Mouse (Mus musculus): ENCODE results near the gene Tmem132c.

Gene Tmem132c

GRCm38 (mm10) chr5:127484813-127485486 lies 243.3 kb downstream of the Tmem132c start:
- in situ Hi-C loops (cut with MboI, MseI) = no loop called here

DNA sequence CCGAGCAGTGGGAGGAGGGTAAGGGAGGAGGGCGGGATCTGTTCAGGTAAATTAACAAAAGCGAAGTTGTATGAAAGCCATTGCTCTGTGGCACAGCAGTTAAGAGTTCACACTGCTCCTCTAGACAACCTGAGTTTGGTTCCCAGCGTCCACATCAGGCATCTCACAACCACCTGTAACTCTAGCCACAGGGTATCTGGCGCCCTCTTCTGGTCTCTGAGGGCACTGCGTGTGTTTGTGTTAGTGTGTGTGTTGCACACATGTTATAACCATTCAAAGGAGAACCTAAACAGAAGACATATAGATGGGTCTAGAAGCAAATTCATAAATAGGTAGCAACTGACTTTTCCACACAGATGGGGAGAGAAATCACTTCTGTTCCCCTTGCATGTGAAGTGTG lies 245.6 kb downstream of the Tmem132c start:
- in situ Hi-C loops (cut with MboI, MseI) = no loop called here

DNA sequence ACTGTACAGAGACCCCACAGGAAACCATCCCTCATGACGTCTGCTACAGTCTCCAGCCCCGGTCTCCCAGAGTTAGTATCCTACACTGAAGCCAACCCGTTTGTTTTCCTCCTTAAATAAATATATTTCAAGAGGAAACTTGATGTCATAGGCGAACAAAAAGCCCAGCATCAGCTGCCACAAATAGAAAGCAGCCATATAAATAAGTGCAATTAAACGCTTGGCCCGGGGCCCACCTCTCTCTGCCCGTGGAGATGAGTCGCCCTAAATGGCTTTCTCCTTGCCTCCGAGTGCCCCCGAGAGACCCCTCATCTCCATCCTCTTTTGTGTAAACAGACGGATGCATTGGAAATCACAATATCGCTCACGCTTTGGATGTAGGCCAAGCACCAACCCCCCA lies 247.1 kb downstream of the Tmem132c start:
- in situ Hi-C loops (cut with MboI, MseI) = no loop called here

- in situ Hi-C loops (cut with MboI, MseI) = no loop called here
Observed at GRCm38 (mm10) chr5:127491724-127492123, 250.1 kb downstream of the Tmem132c start.

GRCm38 (mm10) chr5:127496895-127497294 lies 255.3 kb downstream of the Tmem132c start:
- in situ Hi-C loops (cut with MboI, MseI) = no loop called here

- in situ Hi-C loops (cut with MboI, MseI) = no loop called here
Observed at GRCm38 (mm10) chr5:127499151-127499827, 257.7 kb downstream of the Tmem132c start.

GRCm38 (mm10) chr5:127502838-127503237 lies 261.2 kb downstream of the Tmem132c start:
- in situ Hi-C loops (cut with MboI, MseI) = no loop called here

DNA sequence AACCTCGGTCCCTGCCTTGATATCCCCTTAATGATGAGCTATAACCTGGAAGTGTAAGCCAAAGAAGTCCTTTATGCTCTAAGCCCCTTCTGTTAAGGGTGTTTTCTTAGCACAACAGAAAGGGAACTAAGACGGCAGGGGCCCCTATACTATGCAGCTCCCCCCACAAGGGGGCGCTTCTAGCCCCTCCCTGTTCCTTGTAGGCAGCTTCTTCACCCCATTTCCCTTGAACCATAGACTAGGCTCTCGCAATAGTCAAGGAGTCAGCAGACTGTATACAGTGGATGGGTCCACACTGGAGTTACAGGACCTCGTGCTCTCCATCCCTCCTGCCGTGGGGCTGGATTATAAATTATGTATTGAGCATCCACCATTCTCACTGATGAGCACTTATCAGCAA lies 264.1 kb downstream of the Tmem132c start:
- in situ Hi-C loops (cut with MboI, MseI) = no loop called here

GRCm38 (mm10) chr5:127511653-127512052 lies 270.0 kb downstream of the Tmem132c start:
- in situ Hi-C loops (cut with MboI, MseI) = no loop called here

DNA sequence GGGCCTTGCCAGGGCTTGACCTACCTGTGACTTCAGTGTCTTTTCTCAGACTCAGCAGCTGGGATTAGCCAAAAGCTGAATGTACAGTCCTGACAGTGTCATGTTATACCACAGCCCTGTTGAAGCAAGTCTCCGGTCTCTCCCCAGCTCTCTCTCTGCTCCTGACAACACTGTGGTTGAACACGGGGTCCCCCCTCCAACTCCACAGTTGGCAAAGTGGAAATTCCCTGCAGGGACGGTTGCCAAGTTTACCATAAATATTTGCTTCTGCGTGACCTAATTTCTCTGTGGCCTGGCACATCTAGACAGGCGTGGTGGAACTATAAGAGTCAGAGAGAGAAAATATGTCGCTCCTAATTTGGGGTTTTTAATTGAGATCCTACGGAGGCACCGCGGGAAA lies 274.4 kb downstream of the Tmem132c start:
- in situ Hi-C loops (cut with MboI, MseI) = no loop called here

DNA sequence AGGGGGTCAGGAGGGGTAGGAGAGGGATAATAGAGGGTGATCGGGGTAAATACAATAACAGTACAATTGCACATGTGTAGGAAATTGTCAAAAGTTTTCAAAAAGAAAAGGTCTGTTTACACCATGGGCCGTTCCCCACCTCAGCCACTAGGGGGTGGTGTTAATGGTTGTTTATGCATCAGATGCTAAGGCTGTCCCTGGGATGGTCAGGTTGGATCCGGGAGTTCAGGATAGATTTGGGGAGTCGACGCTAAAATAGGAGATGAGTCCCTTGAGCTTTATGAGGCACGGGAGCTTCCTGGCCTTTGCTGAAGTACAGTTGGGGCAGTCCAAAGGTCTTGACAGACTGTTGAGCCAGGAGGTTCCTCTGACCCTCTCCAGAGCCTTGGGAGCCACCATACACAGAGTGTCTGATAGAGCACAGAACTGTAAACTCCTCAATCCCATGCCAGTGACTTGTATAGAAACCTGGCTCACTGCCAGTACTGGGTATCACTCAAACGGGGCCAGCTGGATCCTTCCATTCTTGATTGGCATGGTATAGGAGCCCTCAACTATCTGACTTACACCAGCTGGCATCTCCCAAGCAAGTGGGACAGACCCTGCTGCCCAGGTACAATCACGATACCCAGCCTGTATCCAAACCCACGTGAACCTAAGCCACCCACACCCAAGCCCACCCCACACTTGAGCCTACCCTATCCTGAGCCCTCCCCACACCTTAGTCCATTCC lies 281.3 kb downstream of the Tmem132c start:
- in situ Hi-C loops (cut with MboI, MseI) = no loop called here

GRCm38 (mm10) chr5:127527344-127527974 lies 285.9 kb downstream of the Tmem132c start:
- in situ Hi-C loops (cut with MboI, MseI) = no loop called here

DNA sequence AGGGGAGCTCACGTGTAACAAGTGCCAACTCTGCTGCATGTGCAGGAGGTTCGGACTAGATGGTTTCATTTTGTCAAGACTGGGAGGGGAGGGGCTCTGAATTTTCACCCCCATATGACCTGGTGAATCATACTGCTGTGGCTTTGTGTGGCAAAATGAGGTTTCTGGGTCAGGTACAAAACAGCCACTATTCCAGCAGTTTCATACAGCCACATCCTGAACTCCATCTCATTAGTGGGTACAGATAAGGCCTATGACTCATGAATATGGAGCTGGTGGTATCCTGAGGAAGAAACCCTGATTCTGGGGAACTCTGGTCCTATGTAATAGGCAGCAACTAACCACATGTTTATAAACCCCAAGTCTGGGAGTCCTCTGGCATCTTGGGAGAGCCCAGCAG lies 295.9 kb downstream of the Tmem132c start:
- in situ Hi-C loops (cut with MboI, MseI) = no loop called here

DNA sequence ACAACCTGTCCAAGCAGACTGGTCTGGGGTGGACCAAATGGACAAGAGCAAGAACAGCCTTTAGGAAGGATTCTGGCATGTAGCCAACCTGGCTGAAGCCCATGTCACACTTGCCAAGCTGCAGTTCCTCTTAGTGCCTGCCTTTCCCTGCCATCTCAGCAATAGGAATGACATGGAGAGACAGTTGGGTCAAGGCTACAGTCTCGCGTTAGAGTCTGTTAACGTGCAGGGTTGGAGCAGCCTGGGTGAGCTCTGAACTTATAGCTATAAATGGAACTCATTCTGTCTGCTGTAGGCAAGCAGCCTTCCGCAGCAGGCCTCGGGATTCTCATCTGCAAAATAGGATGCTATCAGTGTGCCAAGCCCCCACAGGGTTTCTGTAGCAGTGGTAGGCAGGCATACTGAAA lies 305.0 kb downstream of the Tmem132c start:
- in situ Hi-C loops (cut with MboI, MseI) = no loop called here

DNA sequence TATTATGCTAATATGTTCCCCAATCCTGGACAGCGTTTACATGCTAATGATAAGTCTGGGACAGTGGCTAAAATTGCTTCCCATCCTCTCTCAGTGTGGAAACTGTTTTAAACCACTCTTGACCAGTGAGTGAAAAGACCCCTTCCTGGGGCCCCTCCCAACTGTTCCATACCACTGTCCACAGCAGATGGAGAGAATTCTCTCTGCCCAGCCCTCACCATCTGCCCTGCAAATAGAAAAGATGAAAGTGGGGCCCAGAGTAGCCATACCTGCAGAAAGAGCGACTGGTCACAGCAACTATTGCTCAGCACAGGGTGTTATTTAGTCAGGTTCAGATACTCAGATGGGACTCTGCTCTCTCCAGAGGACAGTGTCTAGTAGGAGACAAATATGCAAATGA lies 306.5 kb downstream of the Tmem132c start:
- in situ Hi-C loops (cut with MboI, MseI) = no loop called here

DNA sequence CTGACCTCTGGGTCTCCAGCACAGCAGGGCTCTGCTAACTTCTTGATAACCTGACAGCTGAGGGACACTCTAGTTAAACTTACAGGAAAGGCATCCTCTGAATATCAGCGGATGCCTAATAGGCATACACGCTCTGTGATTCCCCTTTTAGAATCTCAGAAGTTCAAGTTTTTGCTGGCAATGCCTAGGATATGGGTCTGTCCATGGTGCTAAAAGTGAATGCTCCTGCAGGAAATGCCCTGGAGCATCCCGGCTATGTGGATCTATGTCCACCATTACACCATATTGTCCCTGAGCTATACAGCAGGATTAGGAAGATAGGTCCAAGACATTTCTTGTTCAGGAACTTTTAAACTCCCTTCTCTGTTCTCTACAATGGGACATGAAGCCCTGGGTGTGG lies 319.5 kb downstream of the Tmem132c start:
- in situ Hi-C loops (cut with MboI, MseI) = no loop called here

DNA sequence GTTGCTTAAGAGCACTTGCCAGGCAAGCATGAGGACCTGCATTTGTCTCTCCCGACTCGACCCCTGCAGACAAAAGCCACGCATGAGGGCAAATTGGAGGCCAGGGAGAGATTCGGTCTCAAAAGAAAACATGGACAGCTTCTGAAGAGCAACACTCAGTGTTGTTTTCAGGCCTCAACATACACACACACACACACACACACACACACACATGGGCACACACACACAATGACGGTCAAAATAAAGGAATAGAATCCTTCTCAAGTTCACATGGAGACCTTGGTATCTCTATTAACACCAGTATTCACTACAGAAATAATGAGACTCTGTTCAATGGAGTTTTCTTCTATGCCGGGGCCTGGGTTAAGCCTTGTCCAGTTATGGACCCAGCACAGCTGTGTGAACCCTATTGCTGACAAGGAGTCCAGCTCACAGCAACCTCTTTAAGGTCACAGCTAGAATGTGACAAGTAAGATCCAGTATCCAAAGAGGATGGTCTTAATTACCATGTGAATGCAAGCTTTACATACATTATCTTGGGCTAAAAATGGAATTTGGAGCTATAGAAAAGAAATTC lies 325.6 kb downstream of the Tmem132c start:
- in situ Hi-C loops (cut with MboI, MseI) = no loop called here

GRCm38 (mm10) chr5:127577419-127577818 lies 335.8 kb downstream of the Tmem132c start:
- in situ Hi-C loops (cut with MboI, MseI) = no loop called here

DNA sequence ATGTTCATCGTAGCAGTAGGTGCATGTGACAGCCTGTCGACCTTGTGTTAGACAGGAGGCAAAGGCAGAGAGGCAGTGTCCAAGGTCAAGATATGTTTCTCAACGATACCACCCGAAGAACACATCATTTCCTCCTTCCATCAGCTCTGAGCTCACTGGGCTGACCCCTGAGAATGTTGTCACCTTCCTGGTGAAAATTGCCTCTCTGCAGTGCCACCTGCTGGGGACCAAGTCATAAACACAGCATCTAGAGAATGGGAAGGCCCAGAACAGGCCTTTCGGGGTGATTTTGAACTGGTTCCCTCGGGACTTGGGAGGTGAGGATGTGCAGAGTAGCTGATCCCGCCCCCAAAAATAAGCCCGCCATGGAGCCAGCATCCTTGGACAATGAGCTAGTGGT lies 342.1 kb downstream of the Tmem132c start:
- in situ Hi-C loops (cut with MboI, MseI) = no loop called here

DNA sequence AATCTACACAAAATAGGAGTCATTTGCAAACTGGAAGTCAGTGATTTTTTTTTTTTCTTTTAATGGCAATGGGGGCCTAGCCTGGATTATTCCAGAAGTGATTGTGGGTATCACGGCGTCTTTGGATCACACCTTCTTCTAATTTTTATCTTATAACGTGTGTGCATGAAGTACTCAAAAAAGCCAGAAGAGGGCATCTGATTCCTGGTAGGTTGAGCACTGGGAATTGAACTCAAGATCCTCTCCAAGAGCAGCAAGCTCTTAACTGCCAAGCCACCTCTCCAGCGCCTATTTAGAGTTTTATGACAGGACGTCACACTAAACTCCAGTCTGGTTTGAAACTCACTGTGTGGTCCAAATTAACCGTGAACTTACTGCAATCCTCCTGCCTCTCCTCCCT lies 346.2 kb downstream of the Tmem132c start:
- in situ Hi-C loops (cut with MboI, MseI) = no loop called here

DNA sequence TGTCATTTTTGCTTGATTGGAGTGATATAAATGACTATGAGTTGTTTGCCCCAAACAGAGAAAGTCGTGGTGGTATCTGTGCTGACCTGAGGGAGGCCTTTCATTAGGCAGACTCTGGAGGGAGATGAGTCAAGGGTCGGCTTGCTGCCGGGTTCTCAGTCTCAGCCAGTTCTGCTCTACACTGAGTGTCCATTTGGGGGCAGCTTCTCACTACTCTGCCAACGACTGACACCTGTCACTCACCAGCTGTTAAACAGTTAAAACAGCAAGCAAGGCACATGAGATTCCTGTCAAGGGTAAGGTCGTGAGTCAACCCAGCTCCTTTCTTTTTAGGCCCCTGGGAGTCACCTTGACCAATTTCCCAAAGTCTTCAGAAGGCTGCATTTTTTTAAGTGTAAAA lies 350.8 kb downstream of the Tmem132c start:
- in situ Hi-C loops (cut with MboI, MseI) = no loop called here

- in situ Hi-C loops (cut with MboI, MseI) = no loop called here
Observed at GRCm38 (mm10) chr5:127592854-127593253, 351.2 kb downstream of the Tmem132c start.
